Mouse (Mus musculus): Measurements from ENCODE around the gene Cldn6.
A peak's percentile ranks its signal among the peaks of the same experiment; 100 is the strongest.

Cldn6 gene

DNA sequence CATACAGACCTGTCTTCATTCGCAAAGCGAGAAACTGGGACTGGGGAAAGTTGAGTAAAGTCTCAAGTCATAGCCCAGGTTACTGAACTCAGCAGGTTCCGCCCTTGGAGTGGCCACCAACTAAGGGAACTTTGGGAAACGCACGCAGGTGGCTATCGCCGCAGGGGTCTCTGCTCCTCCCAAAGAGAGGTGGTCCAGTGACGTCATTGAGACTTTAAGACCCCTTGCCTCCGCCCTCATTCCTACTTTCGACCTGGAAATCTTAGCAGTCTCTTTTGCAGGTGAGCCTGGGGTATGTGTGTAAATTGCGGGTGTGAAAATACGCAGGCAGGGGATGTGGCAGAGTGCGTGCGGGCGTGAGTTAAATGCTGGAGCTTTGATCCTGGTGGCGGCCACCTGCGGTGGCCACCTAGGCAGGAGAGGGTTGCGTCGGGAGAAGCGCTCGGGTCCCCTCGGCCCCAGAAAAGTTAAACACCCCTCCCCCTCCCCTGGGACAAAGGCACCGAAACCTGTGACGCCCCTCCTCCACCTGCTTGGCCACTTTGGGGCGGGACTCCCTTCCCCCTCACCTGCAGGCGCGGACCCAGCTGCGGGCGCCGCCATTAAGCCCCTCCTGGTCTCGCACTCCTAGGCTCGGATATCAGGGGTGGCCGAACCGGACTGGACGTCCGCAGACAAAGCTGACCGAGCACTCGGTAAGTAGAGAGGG is at the start of gene Cldn6:
Gene Cldn6, plus strand, starts transcription at position 123 of the 709 bp plus-strand sequence.
- no peak for DNase-seq

GRCm38 (mm10) chr17:23630195-23631020 is 48.6 kb upstream of the Cldn6 start:
- DNase-seq, result peak; percentile 86 to 88

- no peak for DNase-seq
Measured at GRCm38 (mm10) chr17:23631241-23631640, 47.8 kb upstream of the Cldn6 start.

- DNase-seq, result no peak
Measured at GRCm38 (mm10) chr17:23644613-23645495, 34.2 kb upstream of the Cldn6 start, which contains the start of gene Mmp25. TSS of gene Mmp25 (minus strand) at chr17:23645277.

- no peak for DNase-seq
Measured at GRCm38 (mm10) chr17:23645894-23646293, 33.2 kb upstream of the Cldn6 start.

GRCm38 (mm10) chr17:23651363-23651762 is 27.7 kb upstream of the Cldn6 start:
- no peak for DNase-seq

- DNase-seq, result no peak
Measured at GRCm38 (mm10) chr17:23653324-23653723, 25.7 kb upstream of the Cldn6 start.

- no peak for DNase-seq
Measured at GRCm38 (mm10) chr17:23654001-23654400, 25.0 kb upstream of the Cldn6 start.

DNA sequence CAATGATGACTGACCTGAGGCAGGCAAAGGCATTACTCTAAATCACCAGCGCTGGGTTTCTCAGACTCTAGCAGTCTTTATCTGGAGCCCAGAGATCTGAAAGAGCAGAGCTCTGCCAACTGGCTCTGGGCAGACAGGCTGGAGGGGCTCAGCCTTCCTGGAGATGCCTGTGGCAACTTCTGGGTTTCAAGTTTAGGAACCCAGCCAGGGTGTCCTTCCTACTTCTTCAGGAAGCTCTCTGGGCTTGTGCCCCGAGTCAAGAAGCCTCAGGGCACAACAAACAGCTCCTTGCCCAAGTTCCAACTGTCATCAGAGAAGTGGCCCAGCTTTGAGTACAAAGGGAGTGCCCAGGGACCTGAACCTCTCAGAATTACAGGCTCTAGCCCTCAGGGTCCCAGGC is 24.6 kb upstream of the Cldn6 start:
- DNase-seq, result no peak

- no peak for DNase-seq
Measured at GRCm38 (mm10) chr17:23658450-23658849, 20.6 kb upstream of the Cldn6 start.

DNA sequence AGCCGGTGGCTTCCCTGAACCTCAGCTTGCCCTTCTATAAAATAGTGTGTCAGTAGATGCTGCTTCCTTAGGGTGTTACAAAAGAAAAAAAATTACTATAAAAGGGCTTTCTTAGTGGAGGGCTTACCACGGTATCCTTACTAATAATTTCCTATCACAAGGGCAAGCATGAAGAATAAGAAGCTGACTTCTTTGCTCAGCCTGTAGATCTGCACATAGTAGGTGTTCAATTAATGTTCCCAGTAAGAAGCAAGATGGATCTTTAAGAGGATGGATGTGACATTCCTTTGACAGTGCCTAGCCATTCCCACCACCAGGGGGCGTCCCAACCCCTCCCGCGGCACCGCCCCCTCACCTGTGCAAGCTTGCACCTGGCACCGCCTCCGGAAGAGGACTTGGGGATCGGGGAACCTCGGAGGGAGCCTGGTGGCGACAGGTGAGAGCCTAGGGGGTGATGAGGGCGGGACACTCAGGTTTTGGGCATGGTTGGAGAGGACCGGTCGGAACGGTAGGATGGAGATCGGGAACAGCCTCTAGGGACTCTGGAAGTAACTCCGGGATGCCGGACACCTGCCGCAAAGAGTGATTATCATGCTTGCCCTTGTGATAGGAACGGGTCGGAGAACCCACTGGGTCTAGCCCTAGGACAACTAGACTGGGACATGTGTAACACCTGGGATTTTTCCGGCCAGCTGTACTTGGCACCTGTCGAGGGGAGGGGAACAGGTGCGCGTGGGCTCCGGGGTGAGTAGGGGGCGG is 18.8 kb upstream of the Cldn6 start, which contains the start of gene Bicdl2:
Gene Bicdl2, plus strand, starts transcription at position 390 of the 759 bp plus-strand sequence.
- peak; percentile 81 to 82 for DNase-seq

DNA sequence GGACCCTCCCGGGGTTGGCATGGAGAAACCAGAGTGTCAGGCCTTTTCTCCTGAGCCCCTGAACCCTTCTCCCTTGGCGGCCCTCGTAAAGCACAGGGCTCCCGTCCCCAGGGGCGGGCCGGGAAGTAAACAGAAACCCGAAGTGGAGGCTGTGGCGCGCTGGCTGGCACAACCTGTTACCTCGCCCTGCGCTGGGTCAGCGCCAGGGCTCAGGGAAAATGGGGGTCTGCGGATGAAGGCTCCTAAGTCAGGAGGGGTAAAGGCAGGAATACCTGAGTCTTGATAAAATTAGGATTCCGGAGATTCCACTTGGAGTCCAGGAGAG is 18.2 kb upstream of the Cldn6 start:
- DNase-seq, result peak in 1 of 2 experiments; percentile 30

DNA sequence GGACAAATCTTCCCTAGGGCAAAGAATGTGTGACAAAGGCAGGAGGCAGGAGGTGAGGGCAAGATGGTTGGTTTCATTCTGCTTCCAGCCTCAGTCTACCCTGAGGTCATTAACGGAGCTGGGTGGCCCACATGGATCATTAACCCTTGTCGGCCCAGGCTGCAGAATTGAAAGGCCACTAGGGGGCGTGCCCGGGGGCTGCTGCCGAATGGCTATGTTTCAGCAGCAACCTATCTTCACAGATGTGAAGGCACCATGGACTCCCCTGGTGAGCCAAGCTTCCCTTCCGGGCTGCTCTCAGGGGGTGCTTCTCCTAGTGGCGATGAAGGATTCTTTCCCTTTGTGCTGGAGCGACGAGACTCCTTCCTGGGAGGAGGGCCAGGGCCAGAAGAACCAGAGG is 17.5 kb upstream of the Cldn6 start:
- DNase-seq, result peak; percentile 62 to 64

- peak; percentile 50 to 57 for DNase-seq
Measured at GRCm38 (mm10) chr17:23664556-23665021, 14.5 kb upstream of the Cldn6 start.

DNA sequence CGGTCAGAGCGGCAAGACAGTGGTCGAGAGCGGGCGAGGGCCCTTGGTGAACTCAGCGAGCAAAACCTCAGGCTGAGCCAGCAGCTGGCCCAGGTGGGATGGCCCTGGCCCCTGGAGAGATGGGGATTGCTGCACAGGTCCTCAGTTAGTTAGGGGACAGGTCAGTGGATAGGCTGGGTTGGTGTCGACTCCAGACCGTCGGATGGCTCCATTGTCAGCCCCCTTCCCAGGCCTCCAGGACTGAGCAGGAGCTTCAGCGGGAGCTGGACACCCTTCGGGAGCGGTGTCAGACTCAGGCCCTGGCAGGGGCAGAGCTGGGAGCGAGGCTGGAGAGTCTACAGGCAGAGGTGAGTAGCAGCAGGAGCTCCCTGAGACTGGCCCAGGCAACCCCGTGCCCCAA is 13.5 kb upstream of the Cldn6 start:
- DNase-seq, result no peak

- no peak for DNase-seq
Measured at GRCm38 (mm10) chr17:23670516-23671074, 8.5 kb upstream of the Cldn6 start.

- no peak for DNase-seq
Measured at GRCm38 (mm10) chr17:23671519-23671918, 7.5 kb upstream of the Cldn6 start.

GRCm38 (mm10) chr17:23672761-23673160 is 6.3 kb upstream of the Cldn6 start:
- DNase-seq, result no peak

- DNase-seq, result peak; percentile 91 to 93
Measured at GRCm38 (mm10) chr17:23673424-23674073, 5.5 kb upstream of the Cldn6 start, which contains the start of the genes Hcfc1r1 and Thoc6. TSS of gene Hcfc1r1 (plus strand) at chr17:23673596. TSS of gene Thoc6 (minus strand) at chr17:23673882.

DNA sequence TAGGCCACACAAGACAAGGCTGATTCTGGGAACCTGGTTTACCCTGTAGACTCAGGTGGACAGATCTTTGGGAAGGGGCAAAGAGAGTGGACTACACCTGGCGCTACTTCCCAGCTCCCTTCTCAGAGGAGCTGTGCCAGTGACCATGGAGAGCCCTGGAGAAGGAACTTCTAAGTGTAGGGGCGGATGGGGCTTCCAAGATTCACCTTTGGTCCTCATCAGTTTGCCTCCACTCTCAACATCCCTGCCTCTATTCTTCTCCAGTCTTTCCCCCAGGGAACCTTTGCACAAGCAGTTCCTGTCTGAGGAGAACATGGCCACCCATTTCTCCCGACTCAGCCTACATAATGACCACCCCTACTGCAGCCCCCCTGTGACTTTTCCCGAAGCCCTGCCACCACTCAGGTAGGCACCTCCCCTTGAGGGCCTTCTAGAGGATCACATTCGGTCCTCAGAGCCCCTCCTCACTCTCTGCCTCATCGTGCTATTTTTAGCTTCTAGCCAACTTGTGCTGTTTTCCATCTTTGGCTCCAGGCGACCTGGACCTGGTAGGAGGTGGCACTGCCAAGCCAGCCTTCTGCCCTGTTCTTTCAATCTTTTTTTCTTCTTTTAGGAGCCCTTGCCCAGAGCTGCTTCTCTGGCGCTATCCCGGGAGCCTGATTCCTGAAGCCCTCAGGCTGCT is 4.6 kb upstream of the Cldn6 start:
- no peak for DNase-seq

DNA sequence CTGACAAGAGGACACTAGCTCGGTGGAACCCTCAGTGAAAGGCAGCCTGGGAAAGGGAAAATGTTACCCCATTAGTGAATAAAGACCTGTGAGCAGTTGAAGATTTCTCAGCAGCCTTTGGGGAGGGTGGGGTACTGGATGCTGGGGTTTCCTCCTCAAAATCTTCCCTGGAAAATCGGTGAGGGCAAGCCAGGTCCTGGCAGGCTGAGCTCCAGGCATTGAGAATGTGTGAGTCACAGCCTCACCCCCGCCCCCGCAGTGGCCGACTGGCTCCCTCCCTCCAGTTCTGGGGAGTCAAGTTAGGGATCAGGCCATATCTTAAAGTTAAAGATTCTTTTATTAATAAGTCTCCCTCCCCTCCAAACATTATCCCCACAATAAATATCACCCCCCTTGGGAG is 3.9 kb upstream of the Cldn6 start:
- no peak for DNase-seq

Data from B cell, adult 2 months (primary cell).